Mouse (Mus musculus) fibroblast of lung, adult 2 months (primary cell): Measurements from ENCODE around the gene Ppil2.

Experiments
- DNase-seq: peaks from one replicate; pipeline ENCODE4 v3.0.0-alpha.2; 2011; ENCODE audit warnings: low read depth

Ppil2 gene

DNA sequence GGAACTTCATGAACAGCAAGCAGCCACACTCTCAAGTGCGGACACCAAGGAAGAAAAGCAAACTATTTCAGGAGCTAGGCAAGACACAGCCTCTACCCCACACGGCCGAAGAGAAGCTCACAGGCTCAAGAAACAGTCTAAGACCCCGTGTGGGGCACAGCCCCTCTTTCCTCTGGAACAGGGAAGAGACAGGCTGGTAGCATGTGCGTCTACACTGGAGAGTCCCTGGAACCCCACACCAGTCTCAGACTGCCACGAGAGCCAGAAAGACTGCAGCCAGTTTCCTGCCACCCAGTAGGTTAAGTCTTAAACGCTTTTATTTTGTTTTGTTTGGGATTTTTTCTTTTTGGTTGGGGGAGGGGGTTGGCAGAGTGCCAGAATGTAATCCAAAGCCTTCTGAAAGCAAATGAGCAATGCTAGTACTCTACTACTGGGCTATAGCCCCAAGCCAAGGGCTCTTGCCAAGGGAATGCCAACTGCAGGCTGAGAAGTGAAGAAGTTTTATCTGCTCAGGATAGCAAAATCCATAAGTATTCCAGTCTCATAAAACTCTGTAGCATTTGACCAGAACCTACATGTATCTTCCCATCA, 8.3 kb downstream of the Ppil2 start:
- DNase-seq: no peak

DNA sequence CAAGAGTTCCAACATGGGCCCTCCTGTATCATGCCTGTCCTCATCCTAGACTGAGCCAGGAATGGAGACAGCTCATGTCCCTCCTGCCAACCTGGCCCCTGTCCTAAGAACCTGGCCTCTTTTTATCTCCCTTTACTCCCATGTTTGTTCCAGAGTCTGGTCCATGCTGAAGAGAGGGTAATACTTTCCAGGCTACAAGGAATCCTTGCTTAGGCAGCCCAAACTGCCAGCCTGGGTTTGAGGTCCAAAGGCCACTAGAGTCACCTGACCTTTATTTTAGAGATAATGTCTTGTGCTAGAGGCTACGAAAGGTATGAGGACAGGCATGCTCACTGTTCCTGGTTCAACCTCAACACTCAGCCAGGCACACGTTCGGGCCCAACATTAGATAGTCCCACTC, 14.1 kb downstream of the Ppil2 start:
- no peak for DNase-seq

DNA sequence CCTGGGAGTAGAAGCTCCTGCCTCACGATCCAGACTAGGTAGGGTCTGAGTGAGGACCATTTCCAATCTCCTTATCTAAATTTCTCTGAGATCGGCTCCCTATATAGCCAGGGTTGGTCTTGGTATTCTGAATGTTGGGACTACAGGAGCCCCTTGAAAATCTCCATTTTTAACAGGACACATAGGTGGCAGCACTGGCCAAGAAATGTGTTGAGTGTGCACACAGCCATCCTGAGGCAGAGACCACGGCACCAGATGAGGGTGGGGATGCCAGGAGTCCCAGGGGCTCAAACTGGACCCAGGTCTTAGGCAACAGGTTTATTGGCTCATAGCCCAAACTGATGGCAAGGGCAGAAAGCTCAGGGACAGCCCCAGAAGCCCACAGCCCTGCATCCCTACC, 22.7 kb downstream of the Ppil2 start:
- no peak for DNase-seq

DNA sequence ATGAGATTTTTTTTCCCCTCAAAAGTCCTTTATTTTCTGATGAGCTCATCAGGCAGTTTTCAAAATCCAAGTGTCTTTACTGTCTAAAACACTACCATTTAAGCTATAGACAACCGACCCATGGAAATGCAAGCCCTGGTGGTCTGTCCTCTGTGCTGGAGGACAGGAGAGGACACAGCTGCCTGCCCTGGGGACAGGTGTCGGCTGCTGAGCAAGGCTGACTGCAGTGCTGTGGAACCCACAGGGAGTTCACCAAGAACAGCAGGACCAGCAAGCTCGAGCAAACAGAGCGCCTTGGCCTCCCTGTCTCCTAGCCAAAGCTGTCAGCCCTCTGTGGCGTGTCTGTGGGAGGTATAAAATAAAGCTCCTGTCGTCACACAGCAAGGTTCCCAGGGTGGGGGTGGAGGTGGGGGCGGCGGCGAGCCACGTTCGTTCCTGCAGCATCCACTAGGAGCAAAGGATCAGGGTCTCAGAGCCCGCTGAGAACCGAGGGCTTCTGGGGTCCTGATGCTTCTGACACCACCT, 24.3 kb downstream of the Ppil2 start:
- no peak for DNase-seq

DNA sequence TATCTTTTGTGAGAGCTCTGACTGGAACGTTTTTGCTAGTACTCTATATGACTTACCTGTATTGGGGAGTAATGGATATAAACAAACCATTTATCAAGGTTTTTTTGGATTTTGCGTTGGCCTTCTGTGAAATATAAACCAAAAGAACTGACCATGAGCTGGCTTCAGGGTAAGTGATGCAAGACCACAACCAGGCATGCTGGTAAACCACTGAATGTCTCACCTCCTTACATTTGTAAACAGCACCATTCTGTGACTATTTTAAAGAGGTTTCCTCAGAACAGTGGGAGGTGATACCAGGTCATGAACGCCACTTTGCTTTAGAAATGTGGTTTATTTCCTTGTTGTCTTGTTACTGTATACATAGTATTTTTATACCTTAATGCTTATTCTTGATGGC, 24.8 kb downstream of the Ppil2 start:
- no peak for DNase-seq

DNA sequence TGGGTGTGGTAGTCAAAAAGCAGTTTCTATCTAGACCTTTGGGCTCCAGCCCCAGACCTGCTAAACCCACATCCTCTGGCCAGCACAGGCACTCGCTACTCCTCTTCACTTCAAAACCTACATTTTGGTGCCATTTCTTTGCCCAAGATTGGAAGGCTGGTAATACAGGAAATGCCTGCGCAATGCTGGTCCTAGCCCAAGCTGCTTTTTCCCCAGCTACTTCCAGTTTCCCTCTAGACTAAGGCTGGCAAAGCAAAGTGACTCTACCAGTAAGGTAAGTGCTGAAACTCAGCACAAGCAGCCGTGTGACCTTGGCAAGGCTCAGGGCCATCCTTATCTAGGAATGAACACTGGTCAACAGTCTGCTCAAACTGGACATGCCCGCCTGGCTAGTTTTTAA, 25.4 kb downstream of the Ppil2 start:
- DNase-seq: no peak

DNA sequence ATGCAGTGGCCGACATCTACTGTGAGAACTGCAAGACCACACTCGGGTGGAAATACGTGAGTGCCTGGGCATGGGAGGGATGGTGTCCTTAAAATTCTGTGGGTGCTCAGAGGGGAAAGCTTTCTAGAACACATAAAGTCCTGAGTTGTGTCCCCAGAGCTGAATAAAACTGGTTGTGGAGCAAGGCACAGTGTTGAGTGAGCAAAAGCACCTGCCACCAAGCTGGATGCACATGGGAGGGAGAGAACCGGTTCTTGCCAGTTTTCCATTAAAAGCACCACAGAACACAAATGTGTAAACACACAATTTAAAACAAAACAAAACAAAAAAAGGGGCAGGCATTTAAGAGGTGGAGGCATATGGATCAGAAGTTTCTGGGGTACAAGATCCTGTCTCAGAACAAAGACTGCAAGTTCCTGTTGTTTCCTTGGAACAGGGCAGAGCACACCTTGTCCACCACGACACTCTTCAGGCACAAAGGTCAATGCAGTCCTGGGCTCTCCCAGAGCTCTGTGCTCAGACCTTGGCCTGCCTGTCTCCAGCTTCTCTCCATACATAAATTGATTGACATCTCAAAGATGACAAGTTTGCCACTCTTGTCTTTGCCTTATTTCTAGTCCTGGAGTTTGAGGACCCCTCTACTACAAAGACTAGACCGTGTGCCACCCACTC, 28.8 kb downstream of the Ppil2 start:
- no peak for DNase-seq

DNA sequence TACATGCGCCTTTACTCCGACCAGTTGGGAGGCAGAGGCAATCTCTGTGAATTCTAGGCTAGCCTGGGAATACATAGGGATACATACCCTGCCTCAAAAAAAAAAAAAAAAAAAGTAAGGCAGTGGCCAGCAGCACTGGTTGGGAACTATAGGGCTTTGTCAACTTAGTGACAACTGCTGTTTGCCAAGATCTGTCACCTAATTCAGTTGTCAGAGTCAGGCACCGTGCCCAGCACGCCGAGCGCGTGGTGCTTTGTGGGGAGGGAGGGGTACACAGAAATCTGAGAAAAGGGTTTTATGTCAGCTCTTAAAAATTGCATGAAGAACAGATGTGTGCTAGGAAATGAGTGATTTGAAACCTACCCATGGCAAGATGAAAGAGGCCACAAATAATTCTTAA, 33.0 kb downstream of the Ppil2 start:
- DNase-seq: no peak

DNA sequence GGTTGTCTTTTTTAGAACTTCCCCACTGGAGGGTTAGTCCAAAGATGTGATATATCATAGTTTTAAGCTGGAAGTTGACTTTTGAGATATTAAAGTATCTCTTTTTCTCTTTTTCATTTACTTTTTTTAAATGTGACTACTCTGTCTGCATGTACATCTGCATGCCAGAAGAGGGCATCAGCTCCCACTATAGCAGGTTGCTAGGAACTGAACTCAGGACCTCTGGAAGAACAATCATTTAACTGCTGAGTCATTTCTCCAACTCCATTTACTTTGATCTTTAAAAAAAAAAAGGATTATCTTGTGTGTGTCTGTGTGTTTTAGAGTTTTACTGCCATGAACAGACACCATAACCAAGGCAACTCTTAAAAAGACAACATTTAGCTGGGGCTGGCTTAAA, 34.2 kb downstream of the Ppil2 start:
- no peak for DNase-seq

DNA sequence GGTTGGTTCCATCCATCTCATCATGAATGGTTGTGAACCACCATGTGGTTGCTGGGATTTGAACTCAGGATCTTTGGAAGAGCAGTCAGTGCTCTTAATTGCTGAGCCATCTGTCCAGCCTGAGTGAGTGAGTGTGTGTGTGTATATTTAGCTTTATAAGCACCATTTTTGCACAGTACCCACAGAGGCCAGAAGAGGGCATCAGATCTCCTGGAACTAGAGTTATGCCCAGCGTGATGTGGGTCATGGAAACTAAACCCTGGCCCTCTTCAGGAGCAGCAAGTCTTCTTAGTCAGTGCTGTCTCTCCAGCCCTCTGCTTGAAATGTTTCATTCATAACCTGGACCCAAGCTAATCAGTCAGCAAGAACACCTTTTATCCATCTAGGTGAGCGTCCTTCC, 34.8 kb downstream of the Ppil2 start:
- no peak for DNase-seq

DNA sequence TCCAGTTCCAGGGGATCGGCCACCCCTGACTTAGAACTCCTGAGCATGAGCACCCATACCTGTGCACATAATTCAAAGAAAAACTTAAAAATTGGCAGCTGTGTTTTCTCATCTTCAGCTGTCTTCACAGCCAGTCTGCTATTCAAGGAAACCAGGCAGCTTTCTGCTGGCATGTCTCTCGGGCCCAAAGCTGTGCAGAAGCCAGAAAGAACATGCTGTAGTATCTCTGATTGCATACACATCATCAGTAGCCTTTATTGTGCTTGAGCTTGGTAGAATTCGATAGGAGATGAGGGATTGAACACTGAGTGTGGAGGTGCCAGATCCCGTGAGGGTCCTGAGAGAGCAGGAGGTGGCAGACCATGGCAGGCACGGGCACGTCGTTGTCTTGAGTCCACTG, 38.1 kb downstream of the Ppil2 start:
- no peak for DNase-seq

DNA sequence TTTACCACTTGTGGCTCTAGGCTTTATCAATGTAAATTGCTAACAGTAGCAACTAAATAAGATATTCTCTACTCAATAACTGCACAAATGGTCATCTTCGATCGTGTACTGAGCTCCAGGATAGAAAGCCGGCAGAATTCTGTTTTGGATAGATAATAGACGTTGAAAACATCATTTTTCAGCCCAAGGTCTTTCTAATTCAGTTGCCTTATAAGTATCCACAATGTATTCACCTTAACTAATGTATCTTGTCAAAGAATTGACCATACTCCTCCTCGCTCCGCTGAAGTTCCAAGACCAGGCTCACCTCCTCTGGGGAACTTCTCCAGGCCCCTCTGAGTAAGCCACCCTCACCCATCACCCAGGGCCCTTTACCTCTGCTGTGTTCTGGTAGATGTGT, 40.3 kb downstream of the Ppil2 start:
- no peak for DNase-seq

DNA sequence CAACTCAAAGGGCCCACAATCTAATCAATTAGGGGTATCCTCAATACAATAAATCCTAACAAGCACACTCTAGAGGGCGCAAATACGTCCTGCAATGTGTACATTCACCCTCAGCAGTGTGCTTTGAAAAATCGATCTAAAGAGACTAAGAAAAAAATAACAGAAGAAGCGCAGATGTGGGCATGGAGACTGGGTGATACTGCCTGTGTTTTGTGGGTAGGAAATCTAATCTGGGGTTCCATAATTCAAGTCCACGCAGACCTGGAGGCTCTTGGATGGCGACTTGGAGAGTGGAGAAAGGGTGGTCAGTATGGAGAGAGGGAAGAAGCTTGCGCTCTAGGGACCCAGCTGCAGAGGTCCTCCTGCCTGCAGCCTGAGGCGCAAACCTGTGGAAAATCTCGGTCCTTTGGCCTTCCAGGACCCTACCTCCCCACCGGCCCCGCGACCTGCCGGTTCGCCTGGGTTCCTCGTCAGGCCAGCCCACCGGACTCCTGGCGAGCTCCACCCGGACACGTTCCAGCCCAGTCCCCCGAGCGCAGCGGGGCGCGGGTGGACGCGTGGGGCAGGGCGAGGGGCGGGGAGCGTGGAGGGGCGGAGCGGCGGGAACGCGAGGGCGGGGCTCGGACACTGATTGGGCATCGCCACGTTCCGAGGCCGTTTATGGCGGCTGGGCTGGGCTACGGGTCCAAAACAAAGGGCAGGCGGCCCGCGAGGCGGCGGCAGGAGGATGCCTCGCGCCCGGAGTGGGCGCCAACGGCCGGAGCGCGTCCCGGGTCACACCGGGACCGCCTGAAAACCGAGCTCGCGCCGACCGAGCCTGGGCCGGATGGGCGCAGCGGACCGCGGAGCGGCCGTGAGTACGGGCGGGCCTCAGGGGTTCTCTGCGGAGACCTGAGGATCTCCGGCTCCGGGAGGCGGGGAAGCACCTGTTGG, 41.3 kb downstream of the Ppil2 start, which contains the start of gene Ypel1:
Gene Ypel1 (plus strand): TSS at position 186 of the 933 bp plus-strand sequence.
- DNase-seq: no peak

DNA sequence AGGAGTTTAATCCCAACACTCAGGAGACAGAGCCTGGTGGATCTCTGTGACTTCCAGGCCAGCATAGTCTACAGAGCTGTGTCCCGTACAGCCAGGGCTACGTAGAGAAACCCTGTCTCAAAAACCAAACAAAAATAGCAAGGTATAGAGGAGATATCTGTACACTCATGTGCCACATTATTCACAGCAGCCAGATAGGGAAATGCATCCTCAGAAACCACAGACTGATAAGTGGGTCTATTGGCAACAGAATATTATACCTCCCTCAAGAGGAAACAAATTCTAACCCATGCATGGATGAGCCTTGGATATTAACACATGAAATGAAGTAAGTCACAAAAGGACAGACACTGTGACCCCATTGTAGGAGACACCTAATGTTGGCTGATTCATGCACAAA, 43.5 kb downstream of the Ppil2 start:
- no peak for DNase-seq

DNA sequence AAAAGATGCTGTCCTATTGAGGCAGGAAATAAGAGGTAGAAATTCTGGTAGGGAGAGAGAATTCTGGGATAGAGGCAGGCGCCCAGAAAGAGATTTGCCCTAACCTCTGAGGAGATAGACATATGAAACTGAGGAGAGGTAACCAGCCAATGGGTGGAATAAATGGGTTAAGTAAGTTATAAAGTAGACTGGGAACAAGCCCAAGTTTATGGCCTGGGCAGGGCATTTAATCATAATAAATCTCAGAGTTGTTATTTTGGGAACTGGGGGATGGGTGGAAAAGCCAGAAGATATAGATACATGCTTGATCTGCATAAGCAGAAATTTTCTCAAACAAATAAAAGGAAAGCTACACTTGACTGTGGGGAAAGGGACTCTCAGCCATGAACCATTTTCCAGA, 48.7 kb downstream of the Ppil2 start:
- DNase-seq: no peak

DNA sequence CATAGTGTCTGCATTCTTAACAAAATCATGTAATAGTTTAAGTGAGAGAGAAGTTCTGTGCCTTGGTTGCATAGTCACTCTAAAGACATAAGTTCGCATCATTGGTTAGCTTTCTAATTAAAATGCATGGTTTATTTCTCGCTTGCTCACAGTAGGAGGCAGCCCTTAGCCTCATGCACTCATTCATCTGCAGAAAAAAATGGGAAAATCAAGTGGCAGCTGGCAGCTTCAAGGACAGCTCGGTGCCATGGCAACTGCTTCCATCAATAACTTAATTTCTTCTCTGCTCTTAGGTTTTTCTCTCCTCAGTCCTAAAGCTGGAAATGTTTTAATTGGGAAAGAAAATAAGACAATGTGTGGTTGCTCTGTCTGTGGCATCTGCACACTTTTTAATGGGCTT, 55.5 kb downstream of the Ppil2 start:
- no peak for DNase-seq

DNA sequence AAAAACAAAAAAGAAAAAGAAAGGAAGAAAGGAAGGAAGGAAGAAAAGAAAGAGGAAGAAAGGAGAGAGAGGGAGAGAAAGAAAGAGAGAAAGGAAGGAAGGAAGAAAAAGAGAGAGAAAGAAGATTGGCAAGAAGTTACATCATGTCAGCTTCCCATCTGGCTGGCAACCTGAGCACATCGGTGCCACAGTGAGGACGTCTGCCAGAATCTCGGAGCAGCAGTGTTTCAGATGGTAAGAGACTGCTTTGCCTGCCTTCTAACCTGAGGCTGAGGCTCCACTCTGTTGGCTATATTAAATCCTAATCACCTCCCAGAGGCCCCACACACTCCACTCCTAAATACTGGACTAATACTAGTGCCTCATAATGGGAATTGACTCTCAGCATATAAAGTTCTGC, 57.2 kb downstream of the Ppil2 start:
- no peak for DNase-seq

DNA sequence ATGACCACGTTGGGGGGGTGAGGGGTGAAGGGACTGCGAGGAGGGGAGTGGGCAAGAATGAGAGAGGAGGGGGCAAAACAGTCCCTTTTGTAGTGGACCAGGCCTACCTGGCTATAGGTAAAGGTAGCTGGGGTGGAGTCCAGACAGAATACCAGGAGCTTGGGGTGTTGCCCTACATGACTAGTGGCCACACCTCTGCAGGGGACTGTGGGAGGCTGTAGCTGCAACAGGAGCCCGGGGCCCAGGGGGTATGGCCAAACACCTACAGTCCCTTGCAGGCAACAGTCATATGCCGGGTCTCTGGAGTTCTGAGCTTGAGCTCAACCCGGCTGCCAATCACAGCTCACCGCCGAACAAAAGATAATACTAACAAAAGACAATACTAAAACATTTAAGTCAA, 59.0 kb downstream of the Ppil2 start:
- no peak for DNase-seq

DNA sequence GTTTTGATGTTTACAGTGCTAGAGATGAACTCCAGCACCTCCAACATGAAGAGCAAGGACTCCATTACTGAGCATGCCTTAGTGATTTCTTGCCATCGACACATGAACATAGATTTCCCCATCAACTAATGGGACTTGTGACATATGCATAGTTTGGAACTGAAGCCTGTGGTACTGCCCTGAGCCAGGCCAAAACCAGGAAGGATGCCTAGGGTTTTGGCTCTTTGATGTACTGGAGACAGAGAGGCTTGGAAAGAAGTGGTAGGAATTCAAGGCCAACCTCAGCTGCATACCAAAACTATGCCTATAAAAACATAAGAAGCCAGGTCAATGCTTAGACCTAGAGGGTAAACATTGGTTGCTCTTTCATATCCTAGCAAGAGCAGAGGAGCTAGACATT, 61.2 kb downstream of the Ppil2 start:
- DNase-seq: peak; percentile 5

DNA sequence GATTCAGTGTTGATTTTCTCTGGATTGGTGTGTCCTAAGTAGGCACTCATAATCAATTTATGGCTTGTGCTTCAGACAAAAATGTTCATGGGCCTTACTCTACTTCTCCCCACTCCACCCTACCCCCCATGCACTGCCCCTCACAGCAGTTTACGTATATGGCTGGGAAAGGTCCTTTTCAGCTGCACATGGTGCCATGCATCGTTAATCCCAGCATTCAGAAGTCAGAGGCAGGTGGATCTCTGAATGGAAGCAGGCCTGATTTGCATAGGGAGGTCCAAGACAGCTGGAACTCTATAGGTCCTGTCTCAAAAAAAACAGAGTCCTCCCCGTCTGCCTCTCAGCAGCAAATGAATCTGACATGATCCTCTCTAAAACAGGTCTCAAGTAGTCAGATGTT, 65.8 kb downstream of the Ppil2 start:
- no peak for DNase-seq

DNA sequence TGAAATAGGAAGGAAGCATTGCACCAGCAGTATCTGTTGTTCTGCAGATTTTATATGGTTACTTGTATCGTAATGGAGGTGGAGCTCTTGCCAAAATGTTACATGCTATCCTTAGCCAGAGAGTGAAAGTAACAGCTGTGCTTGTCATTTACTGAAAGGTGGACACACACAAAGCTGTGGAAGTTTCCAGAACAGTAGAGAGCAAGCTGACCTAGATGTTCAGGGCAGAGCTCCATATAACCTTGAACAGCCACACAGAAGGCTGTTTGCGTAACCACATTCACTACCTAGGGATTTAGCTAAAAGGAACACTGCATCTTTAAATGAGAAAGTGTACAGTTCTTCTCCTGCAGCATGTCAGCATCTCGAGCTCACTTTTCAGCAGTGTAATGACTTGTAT, 66.7 kb downstream of the Ppil2 start:
- no peak for DNase-seq

DNA sequence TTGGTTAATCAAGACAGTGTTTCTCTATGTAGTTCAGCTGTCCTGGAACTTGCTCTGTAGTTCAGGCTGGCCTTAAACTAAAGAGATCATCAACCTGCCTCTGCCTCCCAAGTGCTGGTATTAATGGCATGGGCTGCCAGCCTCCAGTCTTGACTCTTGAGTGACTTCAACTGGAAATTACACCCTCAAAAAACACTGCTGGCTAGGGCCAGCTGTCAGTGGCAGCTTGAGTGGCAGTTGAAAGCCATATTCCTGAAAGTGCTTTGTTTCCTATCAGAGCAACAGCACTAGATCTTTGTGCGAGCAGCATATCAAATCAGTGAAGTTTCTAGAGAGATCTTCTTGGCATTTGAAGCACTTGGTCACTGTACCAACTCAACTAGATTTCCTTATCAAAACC, 69.6 kb downstream of the Ppil2 start:
- DNase-seq: no peak

DNA sequence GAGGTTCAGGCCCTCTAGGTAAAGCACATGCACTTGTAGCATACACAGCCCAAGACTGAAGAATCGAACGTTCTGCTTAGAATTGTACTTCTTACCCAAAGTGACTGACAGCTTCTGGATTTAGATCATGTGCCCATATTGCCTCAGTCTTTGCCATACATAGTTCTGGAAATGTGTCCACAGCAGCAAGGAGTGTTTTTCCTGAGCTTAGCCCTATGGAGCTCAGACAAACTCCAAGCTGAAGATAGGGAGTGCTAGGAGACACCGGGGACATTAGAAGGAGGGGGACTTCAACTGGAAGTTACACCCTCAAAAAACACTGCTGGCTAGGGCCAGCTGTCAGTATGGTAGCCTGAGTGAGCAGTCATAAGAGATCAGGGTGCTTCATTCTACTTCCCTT, 70.3 kb downstream of the Ppil2 start:
- no peak for DNase-seq
